In the genomic region with DNA sequence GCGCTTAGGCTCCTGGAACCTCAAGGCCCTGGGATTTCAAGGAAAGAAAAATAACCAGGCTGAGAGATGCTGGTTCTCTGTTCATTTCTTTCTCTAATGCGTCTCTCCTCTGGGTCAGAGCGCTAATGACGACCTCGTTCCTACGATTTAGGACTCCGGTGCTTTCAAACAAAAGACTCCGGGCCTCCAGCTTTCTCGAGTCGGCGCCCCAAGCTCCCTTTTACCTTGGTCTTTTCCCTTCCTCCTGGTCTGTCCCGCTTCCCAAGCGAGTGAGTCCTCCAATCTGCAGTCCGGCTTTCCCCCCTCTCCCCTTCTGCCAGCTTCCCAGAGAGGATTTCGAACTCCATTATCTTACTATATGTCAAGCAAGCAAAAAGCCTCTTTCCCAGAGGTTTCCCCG, we compare ENCODE assay signal across 10 mouse cellular contexts.
A peak's percentile ranks its signal among the peaks of the same experiment; 100 is the strongest.
DNase-seq lines count a peak whose midpoint lies in the region; ATAC-seq lines count a peak whose summit lies in the region.
"Had no signal": no experiment of that assay in that cellular context is flagged by ENCODE, and none has a peak within 500 bp of the region (broad histone marks: within the 10 kb centered on the region; RNA-seq: fewer than 3 reads in every experiment).

No protein-coding gene starts in this region.

- H3K4me1 ChIP-seq in heart, embryonic 15.5 days (replicated peaks): peaks cover 23% of the 10 kb centered on the region
- H3K4me1 ChIP-seq in limb, embryonic 13.5 days: peaks cover 31% of the 10 kb centered on the region

- no peaks in the 10 kb centered on the region for H3K9me3 ChIP-seq in heart, embryonic 15.5 days (replicated peaks)
- H3K9me3 ChIP-seq in limb, embryonic 13.5 days: no peaks in the 10 kb centered on the region

- peak overlapping the region; percentile 44 for H3K4me2 ChIP-seq in heart, embryonic 15.5 days
- peak overlapping the region; percentile 49 for H3K4me2 ChIP-seq in limb, embryonic 13.5 days (replicated peaks)

- peaks cover 84% of the 10 kb centered on the region for H3K27me3 ChIP-seq in heart, embryonic 15.5 days
- H3K27me3 ChIP-seq in limb, embryonic 13.5 days: peaks cover 87% of the 10 kb centered on the region

- no peak overlapping the region for H3K9ac ChIP-seq in heart, embryonic 15.5 days
- no peak overlapping the region for H3K9ac ChIP-seq in limb, embryonic 13.5 days

- peak overlapping the region; percentile 26 for H3K4me3 ChIP-seq in heart, embryonic 15.5 days
- H3K4me3 ChIP-seq in limb, embryonic 13.5 days: peak overlapping the region; percentile 14; the same call in 1 of the 2 replicates

- DNase-seq in heart, adult 8-10 months (ENCODE audit: low spot score): no peak
- DNase-seq in ovary, postnatal 36 days (ENCODE audit: low spot score): peak; percentile 4
- no peak for DNase-seq in ovary, adult 18-20 months (ENCODE audit: low spot score)
- no peak for DNase-seq in spleen, adult 18-20 months
- no peak for DNase-seq in layer of hippocampus, adult 11-12 months (ENCODE audit: low spot score)
- no peak for DNase-seq in gastrocnemius, adult 8-10 months (ENCODE audit: low spot score in 2 of 2)
- DNase-seq: kidney, postnatal 25 days had no signal

- no peak overlapping the region for H3K27ac ChIP-seq in heart, embryonic 15.5 days
- H3K27ac ChIP-seq in limb, embryonic 13.5 days: no peak overlapping the region

- H3K36me3 ChIP-seq in heart, embryonic 15.5 days: no peaks in the 10 kb centered on the region
- H3K36me3 ChIP-seq in limb, embryonic 13.5 days: no peaks in the 10 kb centered on the region

- WGBS in heart, embryonic 15.5 days: 3% methylated on average over 16 of the region's 16 CpGs
- 5% methylated on average over 16 of the region's 16 CpGs for WGBS in limb, embryonic 13.5 days

- no peak for ATAC-seq in heart, embryonic 15.5 days (replicated peaks; ENCODE audit: insufficient number of reproducible peaks, insufficient read depth, low FRiP score, low read depth)
- ATAC-seq in limb, embryonic 13.5 days (ENCODE audit: low FRiP score, low read depth): no peak
- ATAC-seq: lung, postnatal 0 days had no signal
